Mouse (Mus musculus) heart, embryonic 14.5 days (tissue): ENCODE data around the gene Arhgap23. TPM values are rescaled to one million over a fixed set of nuclear protein-coding genes. Genes with fewer than 3 reads are reported as not detected.

ENCODE experiments used
- ATAC-seq: fragments of 200-750 bp; cut with Nextera tagmentation; 2 replicates; pipeline ENCODE4 v1.8.0; 2017; ENCODE audit warnings: low read depth, moderate TSS enrichment; ENCODE audit not compliant: insufficient number of reproducible peaks, insufficient read depth, low FRiP score
- H3K27ac ChIP-seq, 2 experiments: fragments of 200-500 bp in 1 of 2; fragments of 300-500 bp in 1 of 2; sonication (generic) in 1 of 2; replicated peaks in 1 of 2; 2 replicates each; pipeline ENCODE4 v1.5.1; 2012 to 2014; ENCODE audit warnings: low read depth in 2 of 2, low read length in 2 of 2, control low read depth in 1 of 2, mild to moderate bottlenecking in 1 of 2, mixed read lengths in 1 of 2; ENCODE audit not compliant: control insufficient read depth in 1 of 2, insufficient read depth in 1 of 2
- H3K27me3 ChIP-seq: fragments of 300-500 bp; sonication (generic); 2 replicates; pipeline ENCODE4 v1.6.1; 2014; ENCODE audit warnings: mild to moderate bottlenecking, low read length, control low read depth; ENCODE audit not compliant: control insufficient read depth, insufficient read depth
- H3K36me3 ChIP-seq: fragments of 300-500 bp; sonication (generic); 2 replicates; pipeline ENCODE4 v1.6.1; 2014; ENCODE audit warnings: mild to moderate bottlenecking, control low read depth, low read length, mixed read lengths; ENCODE audit not compliant: control insufficient read depth, insufficient read depth
- H3K4me1 ChIP-seq, 2 experiments: fragments of 200-500 bp in 1 of 2; fragments of 300-500 bp in 1 of 2; sonication (generic) in 1 of 2; 2 replicates each; pipeline ENCODE4 v1.6.1; 2012 to 2014; ENCODE audit warnings: low read length in 2 of 2, control low read depth in 1 of 2, mixed read lengths in 1 of 2; ENCODE audit not compliant: control insufficient read depth in 2 of 2, insufficient read depth in 2 of 2
- H3K4me2 ChIP-seq: fragments of 300-500 bp; sonication (generic); 2 replicates; pipeline ENCODE4 v1.6.1; 2014; ENCODE audit warnings: mild to moderate bottlenecking, low read length
- H3K4me3 ChIP-seq, 2 experiments: fragments of 200-500 bp in 1 of 2; fragments of 300-500 bp in 1 of 2; sonication (generic) in 1 of 2; 2 replicates each; pipeline ENCODE4 v1.5.1; 2012 to 2014; ENCODE audit warnings: low read length in 2 of 2, mild to moderate bottlenecking in 2 of 2, control low read depth in 1 of 2, low read depth in 1 of 2, moderate library complexity in 1 of 2; ENCODE audit not compliant: control insufficient read depth in 1 of 2, insufficient read depth in 1 of 2
- H3K9ac ChIP-seq: fragments of 300-500 bp; sonication (generic); 2 replicates; pipeline ENCODE4 v1.6.1; 2014; ENCODE audit warnings: mild to moderate bottlenecking, low read length
- H3K9me3 ChIP-seq: fragments of 300-500 bp; sonication (generic); 2 replicates; pipeline ENCODE4 v1.6.1; 2016; ENCODE audit warnings: low read length, control low read depth; ENCODE audit not compliant: control insufficient read depth
- WGBS: fragments of 180-500 bp; shearing (Covaris S2); extraction: QIAGEN DNeasy Blood & Tissue Kit; methylation state at CpG from one replicate; pipeline ENCODE4 v1.1.7; 2014; 5-methylcytosine and 5-hydroxymethylcytosine counted together
- polyA plus RNA-seq: library from polyadenylated mRNA; unstranded; fragments of >200 nt; fragmentation: Nextera tagmentation; extraction: Ambion mirVana; gene quantifications from 2 replicates; pipeline ENCODE4 v1.2.1, GENCODE M21; 2014

Arhgap23 gene
- polyA plus RNA-seq, 1 experiment from 2014 or later: 8.4 TPM

DNA sequence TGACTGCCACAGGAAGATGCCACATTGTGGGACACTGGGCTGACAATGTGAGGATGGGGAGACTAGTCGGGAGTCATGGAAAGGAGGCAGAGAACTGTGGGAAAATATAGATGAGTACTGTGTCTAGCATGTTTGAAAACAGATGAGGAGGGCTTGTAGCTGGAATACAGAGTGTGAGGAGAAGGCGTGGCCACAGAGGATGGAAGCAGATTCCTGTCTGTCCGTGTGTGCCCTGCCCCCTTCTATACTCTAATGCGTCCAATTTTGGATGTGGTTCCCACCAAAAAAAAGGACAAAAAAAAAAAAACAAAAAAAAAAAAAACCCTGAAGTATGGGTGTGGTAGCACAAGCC lies 13.4 kb downstream of the Arhgap23 start:
- 15% methylated on average over 4 of the region's 4 CpGs for WGBS
- H3K9me3 ChIP-seq: no peaks in the 10 kb centered on the region
- H3K27me3 ChIP-seq: no peaks in the 10 kb centered on the region
- H3K36me3 ChIP-seq: 0 out of 2 replicates have a peak, but pooled peaks cover 5% of the 10 kb centered on the region
- peak overlapping the region; percentile 76 for H3K4me2 ChIP-seq
- peaks cover 33 to 51% of the 10 kb centered on the region in 2 experiments for H3K4me1 ChIP-seq
- H3K4me3 ChIP-seq: peak overlapping the region; percentile 27 to 40
- peak overlapping the region; percentile 88 to 95 for H3K27ac ChIP-seq
- H3K9ac ChIP-seq: peak overlapping the region; percentile 34
- no peak for ATAC-seq

DNA sequence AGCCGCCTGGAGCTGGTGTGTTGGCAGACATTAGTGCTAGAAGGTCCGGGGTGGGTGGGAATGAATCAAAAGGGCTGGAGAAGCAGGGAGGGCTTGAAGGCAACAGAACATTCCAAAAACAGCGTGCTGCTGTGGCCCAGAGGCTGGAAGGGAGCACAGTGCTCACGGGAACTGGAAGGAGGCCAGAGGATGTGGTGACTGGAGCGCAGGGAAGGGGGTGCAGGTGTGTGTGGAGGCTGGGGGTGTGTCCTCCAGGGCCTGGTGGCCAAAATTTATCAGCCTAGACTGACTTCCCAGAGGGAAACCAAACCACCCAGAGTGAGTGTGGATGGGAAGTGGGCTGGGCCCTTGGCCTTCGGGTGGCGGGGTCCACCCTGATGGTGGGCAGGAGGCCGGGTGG lies 14.3 kb downstream of the Arhgap23 start:
- Histone ChIP-seq H3K9me3 (no peaks in the 10 kb centered on the region), H3K4me3 (no peak overlapping the region), H3K4me2 (no peak overlapping the region), H3K9ac (no peak overlapping the region), H3K27me3 (no peaks in the 10 kb centered on the region), H3K27ac (peak overlapping the region; percentile 55 to 95), H3K36me3 (0 out of 2 replicates have a peak, but pooled peaks cover 5% of the 10 kb centered on the region), H3K4me1 (peaks cover 25 to 45% of the 10 kb centered on the region in 2 experiments)
- 45% methylated on average over 8 of the region's 8 CpGs for WGBS
- ATAC-seq: no peak

DNA sequence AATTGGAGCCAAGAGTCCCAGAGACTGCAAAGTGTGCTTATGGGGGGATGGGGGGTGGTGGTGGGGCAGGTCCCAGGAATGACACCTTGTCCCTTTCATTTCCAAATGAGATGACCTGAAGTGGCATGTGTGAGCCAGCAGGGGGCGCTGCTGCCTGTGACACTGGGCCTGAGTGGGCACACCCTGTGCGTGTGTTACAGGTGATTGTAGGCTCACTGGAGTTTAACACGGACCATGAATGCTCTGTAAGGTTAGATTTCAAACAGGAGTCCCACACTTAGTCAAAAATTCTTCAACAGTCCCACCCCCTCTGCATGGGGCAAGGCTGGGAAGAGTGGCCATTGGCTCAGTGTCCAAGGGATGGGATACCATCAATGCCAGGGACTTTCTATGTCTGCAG lies 16.7 kb downstream of the Arhgap23 start:
- WGBS: 9% methylated on average over 3 of the region's 3 CpGs
- H3K9me3 ChIP-seq: no peaks in the 10 kb centered on the region
- H3K27ac ChIP-seq: peak overlapping the region in 1 of 2 experiments; percentile 28; a peak in 1 of 4 replicates
- no peaks in the 10 kb centered on the region for H3K27me3 ChIP-seq
- H3K9ac ChIP-seq: no peak overlapping the region
- H3K4me1 ChIP-seq: peaks cover 46 to 62% of the 10 kb centered on the region in 2 experiments
- ATAC-seq: no peak
- H3K36me3 ChIP-seq: 0 out of 2 replicates have a peak, but pooled peaks cover 5% of the 10 kb centered on the region
- no peak overlapping the region for H3K4me3 ChIP-seq
- no peak overlapping the region for H3K4me2 ChIP-seq

DNA sequence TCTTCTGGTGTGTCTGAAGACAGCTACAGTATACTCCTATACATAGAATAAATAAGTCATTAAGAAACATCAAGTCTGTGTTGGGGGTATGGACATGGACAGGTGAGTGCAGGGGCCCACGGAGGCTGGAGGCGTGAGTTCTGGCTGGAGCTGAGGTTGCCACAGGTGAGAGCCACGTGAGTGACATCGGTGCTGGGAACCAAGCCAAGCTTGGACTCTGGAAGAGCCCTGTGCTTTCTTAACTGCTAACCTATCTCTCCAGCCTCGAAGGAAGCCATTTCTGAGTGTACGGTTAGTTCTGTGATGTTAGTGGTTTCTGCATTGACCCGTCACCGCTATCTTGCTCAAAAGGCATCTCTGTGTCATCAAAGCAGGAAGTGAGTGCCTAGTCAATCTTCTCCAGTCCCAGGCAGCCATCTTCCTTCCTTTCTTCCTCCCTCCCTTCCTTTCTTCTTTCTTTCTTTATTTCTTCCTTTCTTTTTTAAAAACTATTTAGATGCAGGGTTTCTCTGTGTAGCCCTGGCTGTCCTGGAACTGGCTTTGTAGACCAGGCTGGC lies 17.7 kb downstream of the Arhgap23 start:
- WGBS: 55% methylated on average over 8 of the region's 8 CpGs
- H3K9ac ChIP-seq: no peak overlapping the region
- H3K27ac ChIP-seq: no peak overlapping the region
- no peaks in the 10 kb centered on the region for H3K27me3 ChIP-seq
- H3K4me2 ChIP-seq: no peak overlapping the region
- H3K9me3 ChIP-seq: no peaks in the 10 kb centered on the region
- H3K4me1 ChIP-seq: peaks cover 48 to 62% of the 10 kb centered on the region in 2 experiments
- 0 out of 2 replicates have a peak, but pooled peaks cover 5% of the 10 kb centered on the region for H3K36me3 ChIP-seq
- H3K4me3 ChIP-seq: no peak overlapping the region
- ATAC-seq: no peak

DNA sequence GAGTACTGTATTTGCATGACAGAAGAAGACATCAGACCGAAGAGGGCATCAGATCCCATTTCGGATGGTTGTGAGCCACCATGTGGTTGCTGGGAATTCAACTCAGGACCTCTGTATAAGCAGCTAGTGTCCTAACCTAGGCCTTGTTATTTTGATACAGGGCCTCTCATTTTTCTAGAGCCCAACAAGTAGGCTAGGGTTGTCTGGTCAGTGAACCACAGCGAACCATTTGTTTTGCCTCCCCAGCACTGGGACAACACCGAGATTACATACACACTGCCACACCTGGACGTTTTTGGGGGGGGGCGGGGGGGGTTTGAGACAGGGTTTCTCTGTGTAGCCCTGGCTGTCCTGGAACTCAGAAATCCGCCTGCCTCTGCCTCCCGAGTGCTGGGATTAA lies 18.8 kb downstream of the Arhgap23 start:
- ATAC-seq: no peak
- no peaks in the 10 kb centered on the region for H3K27me3 ChIP-seq
- H3K9me3 ChIP-seq: no peaks in the 10 kb centered on the region
- peaks cover 51 to 65% of the 10 kb centered on the region in 2 experiments for H3K4me1 ChIP-seq
- no peak overlapping the region for H3K4me2 ChIP-seq
- H3K9ac ChIP-seq: no peak overlapping the region
- H3K4me3 ChIP-seq: no peak overlapping the region
- H3K36me3 ChIP-seq: 0 out of 2 replicates have a peak, but pooled peaks cover 5% of the 10 kb centered on the region
- whole genome bisulfite sequencing: 81% methylated on average over 8 of the region's 8 CpGs
- H3K27ac ChIP-seq: peak overlapping the region in 1 of 2 experiments; percentile 94; a peak in 1 of 4 replicates

DNA sequence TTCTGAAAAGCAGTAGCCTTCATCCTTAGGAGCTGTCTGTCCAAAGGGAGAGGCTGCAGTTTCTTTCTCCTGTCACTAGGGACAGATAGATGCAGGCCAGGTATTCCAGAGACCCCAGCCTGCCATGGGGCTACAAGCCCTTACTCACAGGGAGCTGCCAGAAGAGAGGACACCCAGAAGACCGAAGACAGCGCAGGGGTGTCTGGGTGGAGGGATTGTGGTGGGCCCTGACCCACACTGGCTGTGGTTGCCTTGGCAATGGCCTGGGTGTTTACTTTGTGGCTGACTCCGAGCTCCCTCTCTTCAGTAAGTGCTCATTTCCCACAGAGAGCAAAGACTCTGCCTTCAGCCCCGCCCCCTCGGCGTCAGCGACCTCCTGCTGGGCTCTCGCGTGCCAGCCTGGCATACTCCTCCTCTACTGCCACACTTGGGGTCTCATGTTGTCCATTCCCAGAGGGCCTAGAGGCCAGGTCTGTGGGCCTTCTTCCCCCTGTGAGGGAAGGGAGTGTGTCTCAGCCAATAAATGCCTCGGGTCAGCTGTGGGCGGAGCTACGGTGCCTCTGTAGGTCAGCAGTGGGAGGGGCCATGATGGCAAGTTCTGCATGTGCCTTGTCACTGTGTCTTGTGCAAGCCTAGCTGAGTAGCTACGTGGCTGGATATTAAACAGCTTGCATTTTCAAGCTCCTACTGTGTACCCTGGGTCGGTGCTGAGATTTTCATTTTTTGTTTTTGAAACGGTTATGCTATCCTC lies 19.5 kb downstream of the Arhgap23 start:
- 5% methylated on average over 15 of the region's 15 CpGs for WGBS
- peak; percentile 60 for ATAC-seq
- H3K27ac ChIP-seq: peak overlapping the region; percentile 90 to 94
- H3K36me3 ChIP-seq: 0 out of 2 replicates have a peak, but pooled peaks cover 5% of the 10 kb centered on the region
- H3K4me1 ChIP-seq: peaks cover 51 to 64% of the 10 kb centered on the region in 2 experiments
- peak overlapping the region; percentile 55 for H3K9ac ChIP-seq
- H3K9me3 ChIP-seq: no peaks in the 10 kb centered on the region
- peak overlapping the region; percentile 34 to 42 for H3K4me3 ChIP-seq
- H3K27me3 ChIP-seq: no peaks in the 10 kb centered on the region
- H3K4me2 ChIP-seq: peak overlapping the region; percentile 62

DNA sequence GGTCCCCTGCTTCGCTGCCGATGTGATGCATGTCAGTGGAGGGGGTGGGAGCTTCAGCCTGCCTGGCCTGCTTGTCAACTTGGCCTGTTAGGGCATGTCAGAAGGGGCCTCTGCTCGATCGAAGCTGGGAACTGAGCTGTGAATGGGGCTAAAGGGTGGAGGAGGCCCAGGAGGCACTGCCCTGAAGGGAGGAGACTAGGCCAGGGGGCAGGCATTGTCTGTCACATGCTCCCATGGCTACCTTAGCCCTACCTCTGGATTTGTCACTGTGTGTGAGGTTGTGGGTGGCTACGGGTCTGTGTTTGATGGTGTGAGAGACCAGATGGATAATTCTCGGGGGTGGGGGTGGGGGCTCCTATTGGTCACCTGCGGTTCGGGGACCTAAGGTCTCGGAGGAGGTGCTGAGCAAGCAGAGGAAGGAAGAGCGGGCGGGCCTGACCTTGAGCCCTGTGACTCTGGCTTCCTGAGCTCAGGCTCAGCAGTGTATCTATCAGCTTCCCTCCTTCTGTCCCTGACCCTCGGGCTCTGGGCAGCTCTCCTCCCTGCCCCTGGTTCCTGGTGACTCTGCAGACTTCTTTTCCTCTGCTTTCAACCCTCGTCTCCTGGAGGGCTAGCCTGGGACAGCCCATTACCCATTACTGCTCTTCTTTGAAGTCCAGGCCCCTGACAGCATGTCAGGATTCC lies 20.6 kb downstream of the Arhgap23 start:
- ATAC-seq: no peak
- H3K36me3 ChIP-seq: 0 out of 2 replicates have a peak, but pooled peaks cover 5% of the 10 kb centered on the region
- WGBS: 24% methylated on average over 13 of the region's 13 CpGs
- peak overlapping the region; percentile 55 for H3K9ac ChIP-seq
- H3K4me2 ChIP-seq: peak overlapping the region; percentile 62
- H3K27ac ChIP-seq: peak overlapping the region; percentile 90 to 94
- peaks cover 50 to 68% of the 10 kb centered on the region in 2 experiments for H3K4me1 ChIP-seq
- H3K4me3 ChIP-seq: no peak overlapping the region; a peak in 1 of 4 replicates
- H3K9me3 ChIP-seq: no peaks in the 10 kb centered on the region
- no peaks in the 10 kb centered on the region for H3K27me3 ChIP-seq
